Mouse (Mus musculus) myocyte (in vitro differentiated cells): ENCODE data around the gene Metap1. TPM values are rescaled to one million over a fixed set of nuclear protein-coding genes. Genes with fewer than 3 reads are reported as not detected.

Experiments used
- H3K27me3 ChIP-seq: one replicate; pipeline ENCODE4 v1.6.1; 2011; ENCODE audit not compliant: control insufficient read depth, insufficient read depth, insufficient read length
- H3K36me3 ChIP-seq: one replicate; pipeline ENCODE4 v1.6.1; 2011; ENCODE audit not compliant: control insufficient read depth, insufficient read depth
- H3K4me2 ChIP-seq: one replicate; pipeline ENCODE4 v1.6.1; 2011; ENCODE audit warnings: low read depth, control low read depth
- H3K4me3 ChIP-seq: one replicate; pipeline ENCODE4 v1.5.1; 2011; ENCODE audit warnings: mild to moderate bottlenecking, control low read depth, moderate library complexity
- H3K79me2 ChIP-seq: one replicate; pipeline ENCODE4 v1.6.1; 2011; ENCODE audit not compliant: control insufficient read depth, insufficient read depth
- H3ac ChIP-seq: one replicate; pipeline ENCODE4 v1.6.1; 2011; ENCODE audit not compliant: control insufficient read depth, insufficient read length
- CEBPB ChIP-seq: IDR thresholded peaks from 2 replicates; pipeline ENCODE4 v1.6.1; 2011; ENCODE audit warnings: mild to moderate bottlenecking, moderate library complexity; ENCODE audit not compliant: poor library complexity, insufficient read depth, severe bottlenecking
- E2F4 ChIP-seq: IDR thresholded peaks from one replicate; pipeline ENCODE4 v1.6.1; 2011; ENCODE audit warnings: mild to moderate bottlenecking, control low read depth, moderate library complexity; ENCODE audit not compliant: insufficient read depth
- MAX ChIP-seq: IDR thresholded peaks from one replicate; pipeline ENCODE4 v1.6.1; 2011; ENCODE audit warnings: low read depth, mild to moderate bottlenecking, control low read depth
- MYOD1 ChIP-seq, 3 experiments: IDR thresholded peaks; one replicate each; pipeline ENCODE4 v1.6.1; 2011; ENCODE audit warnings: control low read depth in 2 of 3, low read depth in 2 of 3, mild to moderate bottlenecking in 2 of 3, moderate library complexity in 1 of 3; ENCODE audit not compliant: insufficient read length in 2 of 3, control insufficient read depth in 1 of 3
- MYOG ChIP-seq, 3 experiments: IDR thresholded peaks; one replicate each; pipeline ENCODE4 v1.6.1; 2011; ENCODE audit warnings: control low read depth in 2 of 3, low read depth in 2 of 3, mild to moderate bottlenecking in 2 of 3; ENCODE audit not compliant: insufficient read length in 2 of 3, control insufficient read depth in 1 of 3, insufficient read depth in 1 of 3
- POLR2A ChIP-seq: IDR thresholded peaks from one replicate; pipeline ENCODE4 v1.6.1; 2011; ENCODE audit warnings: low read depth, mild to moderate bottlenecking, control low read depth, moderate library complexity; ENCODE audit not compliant: insufficient read length
- POLR2AphosphoS2 ChIP-seq: IDR thresholded peaks from one replicate; pipeline ENCODE4 v1.6.1; 2011; ENCODE audit warnings: low read depth, control low read depth; ENCODE audit not compliant: insufficient read length
- REST ChIP-seq: IDR thresholded peaks from one replicate; pipeline ENCODE4 v1.6.1; 2011; ENCODE audit warnings: mild to moderate bottlenecking, control low read depth, moderate library complexity; ENCODE audit not compliant: insufficient read depth, insufficient read length
- SRF ChIP-seq: IDR thresholded peaks from one replicate; pipeline ENCODE4 v1.6.1; 2011; ENCODE audit warnings: low read depth; ENCODE audit not compliant: control insufficient read depth, insufficient read length
- TCF12 ChIP-seq: IDR thresholded peaks from one replicate; pipeline ENCODE4 v1.6.1; 2011; ENCODE audit warnings: mild to moderate bottlenecking, control low read depth; ENCODE audit not compliant: poor library complexity, insufficient read depth, severe bottlenecking
- TCF3 ChIP-seq: IDR thresholded peaks from one replicate; pipeline ENCODE4 v1.6.1; 2011; ENCODE audit warnings: low read depth, control low read depth; ENCODE audit not compliant: insufficient read length
- USF1 ChIP-seq: IDR thresholded peaks from one replicate; pipeline ENCODE4 v1.6.1; 2011; ENCODE audit warnings: low read depth, mild to moderate bottlenecking, control low read depth, moderate library complexity
- polyA plus RNA-seq: library from polyadenylated mRNA; unstranded; fragments of >200 nt; fragmentation: generic; extraction: Trizol; gene quantifications from one replicate; pipeline ENCODE4 v1.2.1, GENCODE M21; 2012; ENCODE audit warnings: missing spikeins

The Metap1 gene
- 29.0 TPM for polyA plus RNA-seq

DNA sequence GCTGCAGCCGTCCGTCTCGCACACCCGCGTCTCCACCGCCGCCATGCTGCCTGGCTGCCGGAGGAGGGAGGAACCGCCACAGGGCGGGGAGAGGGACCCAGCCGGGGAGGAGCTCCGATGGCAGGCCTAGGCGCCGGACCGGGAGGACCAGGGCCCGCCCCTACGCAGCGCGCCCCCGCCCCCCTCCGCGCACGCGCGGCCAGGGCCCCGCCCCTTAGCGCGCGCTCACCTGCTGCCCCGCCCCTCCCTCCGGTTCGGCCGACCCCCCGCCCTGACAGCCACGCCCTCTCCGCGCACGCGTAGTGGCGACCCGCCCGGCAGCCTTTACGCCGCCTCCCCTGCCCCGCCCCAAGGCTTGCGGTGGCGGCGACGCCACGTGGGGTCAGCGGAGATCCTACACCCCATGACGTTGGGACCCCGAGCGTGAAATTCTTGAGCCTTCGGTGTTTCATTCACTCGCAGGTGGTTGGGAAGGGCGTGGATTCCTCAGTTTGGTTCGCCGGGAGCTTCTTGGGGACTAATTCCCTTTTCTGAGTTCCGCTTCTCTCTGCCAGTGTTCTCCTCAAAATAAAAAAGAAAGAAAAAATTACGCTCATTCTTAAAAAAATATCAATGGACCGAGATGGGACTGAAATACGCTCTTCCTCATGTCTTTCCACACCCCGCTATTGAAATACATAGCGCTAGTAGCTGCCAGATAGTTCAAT is at the start of gene Metap1:
Gene Metap1, minus strand, starts transcription at position 189 of the 707 bp plus-strand sequence.
- Histone ChIP-seq H3K79me2 (peaks cover 44% of the 10 kb centered on the region), H3K36me3 (no peaks in the 10 kb centered on the region), H3K4me2 (peak within 1 kb of the TSS; percentile 84), H3K27me3 (no peaks in the 10 kb centered on the region), H3K4me3 (peak within 1 kb of the TSS; percentile 64), H3ac (peak within 1 kb of the TSS; percentile 71)
- TF ChIP-seq TCF3 (no peak), REST (peak; percentile 63), E2F4 (no peak), SRF (no peak), MYOD1 (IDR thresholded peaks at IDR 0.05; ENCODE audit: control insufficient read depth in 1 of 3, insufficient read length in 2 of 3, low read depth in 2 of 3) (peak in 2 of 3 experiments; percentile 3 to 47), POLR2A (peak; percentile 87), MYOG (IDR thresholded peaks at IDR 0.05; ENCODE audit: control insufficient read depth in 1 of 3, insufficient read depth in 1 of 3, insufficient read length in 2 of 3, low read depth in 2 of 3) (peak in 2 of 3 experiments; percentile 28 to 34), USF1 (peak; percentile 58), CEBPB (no peak), POLR2AphosphoS2 (peak; percentile 76), TCF12 (no peak), MAX (no peak)

DNA sequence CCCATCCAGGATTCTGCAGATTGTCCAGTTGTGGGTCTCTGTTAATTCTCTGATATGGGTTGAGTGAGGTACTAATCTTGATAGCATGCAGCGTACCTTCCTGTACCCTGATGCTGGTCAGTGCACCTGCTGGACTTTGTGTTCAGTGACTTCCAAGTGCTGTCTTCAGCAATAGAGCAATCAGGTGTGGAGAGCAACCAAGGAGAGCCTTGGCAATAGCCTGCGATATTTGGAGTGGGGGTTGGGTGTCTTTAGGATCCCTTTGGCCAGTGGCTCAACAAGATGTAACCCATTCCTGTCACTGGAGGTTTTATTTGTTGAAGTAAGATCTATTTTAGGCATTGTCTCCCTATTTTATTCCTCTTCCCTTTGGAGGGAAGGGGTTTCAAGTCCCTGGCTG is 46.7 kb upstream of the Metap1 start:
- Histone ChIP-seq H3K79me2 (peaks cover 100% of the 10 kb centered on the region), H3ac (no peak overlapping the region), H3K4me3 (no peak overlapping the region), H3K27me3 (no peaks in the 10 kb centered on the region), H3K4me2 (no peak overlapping the region), H3K36me3 (no peaks in the 10 kb centered on the region)
- TF ChIP-seq CEBPB: no peak
- TF ChIP-seq MYOG (IDR thresholded peaks at IDR 0.05; ENCODE audit: control insufficient read depth in 1 of 3, insufficient read depth in 1 of 3, insufficient read length in 2 of 3, low read depth in 2 of 3): no peak

DNA sequence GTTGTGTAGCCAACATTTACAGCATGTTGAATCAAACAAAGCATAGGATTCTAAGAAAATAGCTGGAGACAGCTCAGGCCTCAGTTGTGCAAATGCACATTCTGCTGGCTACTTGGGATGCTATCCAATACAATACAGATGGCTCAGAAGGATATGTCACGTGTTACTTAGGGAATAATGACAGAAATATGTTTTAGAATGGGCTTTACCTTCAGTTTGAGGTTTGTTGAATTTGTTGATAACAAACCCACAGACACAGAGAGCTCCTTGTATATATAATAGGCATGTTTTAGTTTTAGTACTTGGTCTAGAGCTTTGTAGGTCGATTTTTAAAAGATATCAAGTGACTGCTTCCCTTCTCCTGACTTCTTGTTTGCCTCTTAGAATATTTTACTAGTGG is 43.4 kb upstream of the Metap1 start:
- H3K36me3 ChIP-seq: no peaks in the 10 kb centered on the region
- H3K79me2 ChIP-seq: peaks cover 99% of the 10 kb centered on the region
- no peak overlapping the region for H3K4me3 ChIP-seq
- H3ac ChIP-seq: no peak overlapping the region
- no peak overlapping the region for H3K4me2 ChIP-seq
- no peak for TF ChIP-seq SRF
- TF ChIP-seq USF1: no peak
- TF ChIP-seq MYOG (IDR thresholded peaks at IDR 0.05; ENCODE audit: control insufficient read depth in 1 of 3, insufficient read depth in 1 of 3, insufficient read length in 2 of 3, low read depth in 2 of 3): no peak
- TF ChIP-seq POLR2A: no peak
- no peak for TF ChIP-seq MYOD1 (IDR thresholded peaks at IDR 0.05; ENCODE audit: control insufficient read depth in 1 of 3, insufficient read length in 2 of 3, low read depth in 2 of 3)
- no peak for TF ChIP-seq REST
- H3K27me3 ChIP-seq: no peaks in the 10 kb centered on the region

DNA sequence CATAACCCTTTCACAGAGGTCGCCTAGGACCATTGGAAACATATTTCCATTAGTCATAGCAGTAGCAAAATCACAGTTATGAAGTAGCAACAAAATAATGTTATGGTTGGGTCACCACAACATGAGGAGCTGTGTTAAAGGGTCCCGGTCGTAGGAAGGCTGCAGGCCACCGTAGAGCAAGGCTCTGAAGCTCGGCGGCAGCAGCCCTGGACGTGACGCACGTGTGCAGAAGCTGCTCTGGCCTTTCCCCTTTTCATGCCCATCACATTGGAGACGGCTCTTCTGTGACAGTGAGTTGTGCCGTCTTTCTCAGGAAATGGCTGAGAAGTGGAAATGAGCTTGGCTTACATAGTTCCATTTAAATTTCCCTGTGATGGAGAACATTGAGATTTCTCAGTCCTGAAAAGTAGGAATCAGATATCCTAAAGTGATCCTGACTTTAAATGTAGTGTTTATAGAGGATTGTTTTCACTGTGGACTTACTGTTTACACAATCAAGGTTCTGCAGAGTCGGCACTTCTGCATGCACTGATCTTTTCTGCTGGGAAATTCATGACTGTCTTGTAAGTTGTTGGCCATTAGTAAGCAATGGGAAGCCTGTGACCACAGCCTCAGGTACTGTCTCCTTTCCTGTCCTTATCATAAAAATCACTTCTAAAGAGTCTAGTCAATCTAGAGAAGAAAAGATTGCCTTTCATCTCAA is 42.3 kb upstream of the Metap1 start:
- Histone ChIP-seq H3K79me2 (peaks cover 88% of the 10 kb centered on the region), H3K4me3 (no peak overlapping the region), H3K36me3 (no peaks in the 10 kb centered on the region), H3ac (no peak overlapping the region), H3K4me2 (no peak overlapping the region), H3K27me3 (no peaks in the 10 kb centered on the region)
- TF ChIP-seq POLR2AphosphoS2 (no peak), TCF12 (no peak), CEBPB (no peak), REST (no peak), SRF (no peak), MYOG (IDR thresholded peaks at IDR 0.05; ENCODE audit: control insufficient read depth in 1 of 3, insufficient read depth in 1 of 3, insufficient read length in 2 of 3, low read depth in 2 of 3) (no peak), MAX (no peak), USF1 (no peak), TCF3 (no peak), MYOD1 (IDR thresholded peaks at IDR 0.05; ENCODE audit: control insufficient read depth in 1 of 3, insufficient read length in 2 of 3, low read depth in 2 of 3) (no peak), POLR2A (no peak), E2F4 (no peak)
